Mouse (Mus musculus): ENCODE data around the gene Gm28308. TPM values are rescaled to one million over a fixed set of nuclear protein-coding genes. Genes with fewer than 3 reads are reported as not detected.

Gm28308 gene
- total RNA-seq, 2 experiments from 2014 or later = not detected

DNA sequence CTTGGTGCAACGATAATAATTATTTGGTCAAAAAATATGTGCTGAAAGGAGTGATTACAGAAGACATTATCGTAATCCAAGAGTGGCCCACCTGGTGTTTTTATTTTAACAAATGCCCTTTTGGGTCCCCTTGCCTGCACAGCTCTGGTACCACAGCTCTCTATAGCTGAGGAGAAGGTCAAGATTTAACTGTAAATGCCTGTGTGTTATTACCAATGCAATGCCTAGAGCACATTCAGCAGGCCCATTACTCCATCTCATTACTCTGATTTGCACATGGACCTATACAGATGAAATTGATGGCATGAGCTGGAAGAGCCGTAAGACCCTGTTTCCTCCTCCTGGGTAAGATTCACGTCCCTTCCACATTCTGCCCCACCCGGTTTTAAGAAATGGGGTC lies 74.0 kb downstream of the Gm28308 start:
- intact Hi-C loops (cut with DNase I) = no loop called here
- DNase-seq = no peak

DNA sequence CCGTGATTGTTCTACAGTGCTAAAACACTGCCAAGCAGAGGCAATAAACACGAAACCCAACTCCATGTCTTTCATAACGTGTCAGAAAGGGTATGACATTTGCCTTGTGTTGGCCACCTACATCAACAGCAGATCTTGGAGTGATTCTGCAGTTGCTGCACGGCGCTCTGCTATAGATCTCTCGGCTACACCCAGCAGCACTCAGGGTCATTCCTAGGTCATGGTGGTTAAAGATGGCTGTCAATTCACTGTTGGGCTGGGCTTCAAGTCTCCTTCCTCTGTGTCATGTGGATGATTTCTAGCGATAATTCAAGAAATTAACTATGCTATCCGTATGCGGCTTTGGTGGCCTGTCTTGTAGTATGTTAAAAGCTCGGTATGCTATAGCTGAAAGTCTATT lies 74.6 kb downstream of the Gm28308 start:
- intact Hi-C loops (cut with DNase I) = no loop called here
- no peak for DNase-seq

- intact Hi-C loops (cut with DNase I) = no loop called here
- no peak for DNase-seq
Observed at GRCm38 (mm10) chr6:52137841-52138535, 75.2 kb downstream of the Gm28308 start.

- intact Hi-C loops (cut with DNase I) = no loop called here
- no peak for DNase-seq
Observed at GRCm38 (mm10) chr6:52123673-52124072, 89.5 kb downstream of the Gm28308 start.

GRCm38 (mm10) chr6:52121173-52121572 lies 92.0 kb downstream of the Gm28308 start:
- no peak for DNase-seq
- intact Hi-C loops (cut with DNase I) = no loop called here

DNA sequence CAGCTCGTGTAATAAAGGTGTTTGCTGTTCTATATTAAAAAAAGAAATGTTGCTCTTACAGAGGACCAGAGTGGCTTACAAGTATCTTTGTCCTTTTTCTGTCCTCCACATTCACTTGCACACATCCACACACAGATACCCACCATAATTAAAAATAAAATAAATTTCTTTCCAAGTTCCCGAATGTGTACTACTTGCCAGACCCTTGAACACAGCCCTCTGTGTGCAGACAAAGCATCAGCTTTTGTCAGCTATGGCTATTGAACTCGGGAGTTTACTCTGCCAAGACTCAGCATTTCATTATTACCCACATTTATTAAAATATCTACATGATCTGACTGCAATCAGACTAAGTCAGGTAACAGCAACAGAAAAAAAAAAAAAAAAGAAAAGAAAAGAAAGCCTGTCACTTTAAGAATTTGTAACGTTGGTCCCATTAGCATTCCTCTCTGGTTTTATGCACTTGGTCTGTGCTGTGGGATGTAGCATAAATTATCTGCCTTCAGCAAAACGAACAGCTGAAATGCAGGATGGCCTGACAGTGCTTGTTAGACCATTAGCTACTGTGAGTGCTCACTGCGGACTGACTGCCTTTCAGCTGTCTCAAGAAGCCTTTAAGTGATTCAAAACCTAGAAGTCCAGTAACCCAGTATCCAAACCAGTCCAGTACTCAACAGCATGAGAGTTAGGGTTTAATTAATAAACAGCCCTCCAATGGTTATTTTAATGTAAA lies 94.1 kb downstream of the Gm28308 start:
- intact Hi-C loops (cut with DNase I) = no loop called here
- no peak for DNase-seq

GRCm38 (mm10) chr6:52115899-52116298 lies 97.2 kb downstream of the Gm28308 start:
- DNase-seq = no peak
- intact Hi-C loops (cut with DNase I) = no loop called here

Small RNA genes within 50 kb of the gene (microRNA-seq; reads per million reads assigned to microRNA genes)
- gene Mir196b (ENCODE audit: borderline number of aligned reads in 2 of 2) = 153 to 205 reads per million in 2 experiments

Other genes with a start within 250 kb of the Gm28308 start
- 1 to 10 TPM; 8.0 to 8.2 TPM for gene Skap2, start 200.8 kb downstream of the Gm28308 start, total RNA-seq (2021)
- gene Hoxa1, start 55.0 kb downstream of the Gm28308 start, total RNA-seq (2021) = under 1 TPM; 0.14 to 0.24 TPM
- gene Hoxa2, start 48.5 kb downstream of the Gm28308 start, total RNA-seq (2021) = under 1 TPM in 1 of 2 experiments, not detected in 1; 0.62 TPM
- under 1 TPM in 1 of 2 experiments, not detected in 1; 0.08 TPM for gene 5730596B20Rik, start 35.8 kb downstream of the Gm28308 start, total RNA-seq (2021)
- gene Hoxa4, start 21.6 kb downstream of the Gm28308 start, total RNA-seq (2021) = under 1 TPM; 0.43 to 0.67 TPM
- gene Hoxa5, start 8.8 kb downstream of the Gm28308 start, total RNA-seq (2021) = under 1 TPM; 0.62 to 0.72 TPM
- not detected for gene Hoxa6, start 4.6 kb downstream of the Gm28308 start, total RNA-seq (2021)
- 1 to 10 TPM in 1 of 2 experiments, under 1 TPM in 1; 0.42 to 1.1 TPM for gene Hoxa3, start within 50 bp of the Gm28308 start, total RNA-seq (2021)
- gene Hoxa7, start 8.5 kb upstream of the Gm28308 start, total RNA-seq (2021) = under 1 TPM; 0.24 to 0.47 TPM
- gene Hoxa9, start 17.8 kb upstream of the Gm28308 start, total RNA-seq (2021) = not detected
- gene Hoxa10, start 27.5 kb upstream of the Gm28308 start, total RNA-seq (2021) = not detected
- gene Hoxa11, start 32.5 kb upstream of the Gm28308 start, total RNA-seq (2021) = not detected
- gene Hoxa13, start 47.5 kb upstream of the Gm28308 start, total RNA-seq (2021) = not detected
- gene Evx1, start 100.2 kb upstream of the Gm28308 start, total RNA-seq (2021) = not detected

Data from heart, postnatal 36 days (tissue).